Comparison of ENCODE assay signal across 19 mouse cellular contexts in genomic region chr2:63920997-63921396, GRCm38 (mm10).
DNase-seq lines count a peak whose midpoint lies in the region; ATAC-seq and TF ChIP-seq lines count a peak whose summit lies in the region.
"Had no signal": no experiment of that assay in that cellular context is flagged by ENCODE, and none has a peak within 500 bp of the region (broad histone marks: within the 10 kb centered on the region; RNA-seq: fewer than 3 reads in every experiment).

No protein-coding gene starts in this region.

- TF ChIP-seq EP300 in stomach, postnatal 0 days (optimal IDR thresholded peaks at IDR 0.05) = no peak

- H3K9me3 ChIP-seq in intestine, embryonic 15.5 days = no peaks in the 10 kb centered on the region
- no peaks in the 10 kb centered on the region for H3K9me3 ChIP-seq in intestine, postnatal 0 days (ENCODE audit: control insufficient read depth)
- H3K9me3 ChIP-seq in stomach, embryonic 14.5 days (ENCODE audit: control insufficient read depth, low read depth, low read length) = no peaks in the 10 kb centered on the region
- H3K9me3 ChIP-seq in stomach, postnatal 0 days (ENCODE audit: control insufficient read depth, low read length) = no peaks in the 10 kb centered on the region
- no peaks in the 10 kb centered on the region for H3K9me3 ChIP-seq in embryonic facial prominence, embryonic 15.5 days (replicated peaks)
- H3K9me3 ChIP-seq: forebrain, embryonic 12.5 days; G1E had no signal

- no peaks in the 10 kb centered on the region for H3K36me3 ChIP-seq in intestine, embryonic 15.5 days
- H3K36me3 ChIP-seq in intestine, postnatal 0 days (ENCODE audit: control insufficient read depth, insufficient read depth) = no peaks in the 10 kb centered on the region
- H3K36me3 ChIP-seq in stomach, embryonic 14.5 days (ENCODE audit: control insufficient read depth, insufficient read depth, low read length) = no peaks in the 10 kb centered on the region
- H3K36me3 ChIP-seq in stomach, postnatal 0 days (ENCODE audit: control insufficient read depth, insufficient read depth, low read length) = no peaks in the 10 kb centered on the region
- no peaks in the 10 kb centered on the region for H3K36me3 ChIP-seq in embryonic facial prominence, embryonic 15.5 days
- H3K36me3 ChIP-seq: forebrain, embryonic 12.5 days; G1E had no signal

- no peaks in the 10 kb centered on the region for H3K4me1 ChIP-seq in intestine, embryonic 15.5 days (replicated peaks)
- H3K4me1 ChIP-seq in intestine, postnatal 0 days (replicated peaks; ENCODE audit: control insufficient read depth, insufficient read depth, low read length) = no peaks in the 10 kb centered on the region
- no peaks in the 10 kb centered on the region for H3K4me1 ChIP-seq in stomach, embryonic 14.5 days (ENCODE audit: control insufficient read depth, insufficient read depth, low read length)
- no peaks in the 10 kb centered on the region for H3K4me1 ChIP-seq in stomach, postnatal 0 days (replicated peaks; ENCODE audit: control insufficient read depth, insufficient read depth)
- H3K4me1 ChIP-seq in embryonic facial prominence, embryonic 15.5 days = no peaks in the 10 kb centered on the region

- H3K4me3 ChIP-seq in intestine, embryonic 15.5 days (replicated peaks) = no peak overlapping the region
- no peak overlapping the region for H3K4me3 ChIP-seq in intestine, postnatal 0 days (ENCODE audit: low read depth, low read length)
- no peak overlapping the region for H3K4me3 ChIP-seq in stomach, embryonic 14.5 days (ENCODE audit: low read depth, low read length)
- H3K4me3 ChIP-seq in stomach, postnatal 0 days (ENCODE audit: low read depth, low read length) = no peak overlapping the region
- no peak overlapping the region for H3K4me3 ChIP-seq in embryonic facial prominence, embryonic 15.5 days (replicated peaks)
- H3K4me3 ChIP-seq: forebrain, embryonic 12.5 days had no signal

- TF ChIP-seq CTCF in intestine, postnatal 0 days (IDR thresholded peaks at IDR 0.05; ENCODE audit: low read depth) = no peak
- no peak for TF ChIP-seq CTCF in stomach, postnatal 0 days (IDR thresholded peaks at IDR 0.05; ENCODE audit: low read depth)

- 30% methylated on average over 3 of the region's 3 CpGs for WGBS in intestine, embryonic 15.5 days
- WGBS in intestine, postnatal 0 days = 22% methylated on average over 3 of the region's 3 CpGs
- WGBS in stomach, embryonic 14.5 days = 26% methylated on average over 3 of the region's 3 CpGs
- WGBS in stomach, postnatal 0 days = 25% methylated on average over 3 of the region's 3 CpGs
- WGBS in embryonic facial prominence, embryonic 15.5 days = 20% methylated on average over 3 of the region's 3 CpGs

- H3K27ac ChIP-seq in intestine, embryonic 15.5 days = no peak overlapping the region
- no peak overlapping the region for H3K27ac ChIP-seq in intestine, postnatal 0 days (ENCODE audit: low read depth, low read length)
- H3K27ac ChIP-seq in stomach, embryonic 14.5 days (ENCODE audit: low read length) = no peak overlapping the region
- H3K27ac ChIP-seq in stomach, postnatal 0 days (replicated peaks) = no peak overlapping the region
- no peak overlapping the region for H3K27ac ChIP-seq in embryonic facial prominence, embryonic 15.5 days (replicated peaks)
- H3K27ac ChIP-seq: forebrain, embryonic 12.5 days; liver, embryonic 14.5 days had no signal

- DNase-seq in stomach, postnatal 0 days (ENCODE audit: low spot score) = no peak
- DNase-seq in adrenal gland, adult 18-20 months (ENCODE audit: low spot score in 2 of 2) = no peak
- DNase-seq in B cell, adult 2 months = no peak
- no peak for DNase-seq in heart, adult 11 months
- DNase-seq: adrenal gland, postnatal 10 days; cerebellum, adult 8-10 months; heart, adult 18-20 months; kidney, postnatal 25 days; lung, postnatal 10 days; right cerebral cortex, postnatal 4 days; thymus, adult 2 months had no signal

- H3K27me3 ChIP-seq in intestine, embryonic 15.5 days (replicated peaks) = no peaks in the 10 kb centered on the region
- no peaks in the 10 kb centered on the region for H3K27me3 ChIP-seq in intestine, postnatal 0 days (replicated peaks; ENCODE audit: control insufficient read depth, insufficient read depth, low read length)
- H3K27me3 ChIP-seq in stomach, embryonic 14.5 days (ENCODE audit: control insufficient read depth, insufficient read depth, low read length) = no peaks in the 10 kb centered on the region
- H3K27me3 ChIP-seq in stomach, postnatal 0 days (ENCODE audit: control insufficient read depth, insufficient read depth, low read length) = no peaks in the 10 kb centered on the region
- no peaks in the 10 kb centered on the region for H3K27me3 ChIP-seq in embryonic facial prominence, embryonic 15.5 days
- H3K27me3 ChIP-seq: forebrain, embryonic 12.5 days had no signal

- H3K9ac ChIP-seq in intestine, embryonic 15.5 days = no peak overlapping the region
- no peak overlapping the region for H3K9ac ChIP-seq in intestine, postnatal 0 days (ENCODE audit: low read depth, low read length)
- H3K9ac ChIP-seq in stomach, embryonic 14.5 days (replicated peaks; ENCODE audit: low read depth, low read length) = no peak overlapping the region
- H3K9ac ChIP-seq in stomach, postnatal 0 days (ENCODE audit: low read length) = no peak overlapping the region
- no peak overlapping the region for H3K9ac ChIP-seq in embryonic facial prominence, embryonic 15.5 days
- H3K9ac ChIP-seq: forebrain, embryonic 12.5 days; liver, embryonic 14.5 days had no signal

- peak; percentile 81 for ATAC-seq in intestine, embryonic 15.5 days
- no peak for ATAC-seq in intestine, postnatal 0 days
- peak; percentile 53; the same call in 1 of the 2 replicates for ATAC-seq in stomach, embryonic 14.5 days (ENCODE audit: insufficient number of reproducible peaks, insufficient read depth, low FRiP score, low read depth)
- no peak for ATAC-seq in stomach, postnatal 0 days (ENCODE audit: low FRiP score, low TSS enrichment)
- peak; percentile 65; the same call in 1 of the 2 replicates for ATAC-seq in embryonic facial prominence, embryonic 15.5 days (ENCODE audit: insufficient number of reproducible peaks, low FRiP score, low TSS enrichment, low read depth)
- ATAC-seq: inflammation-experienced regulatory T-cells, adult 6 months had no signal

- no peak overlapping the region for H3K4me2 ChIP-seq in intestine, embryonic 15.5 days (replicated peaks)
- no peak overlapping the region for H3K4me2 ChIP-seq in intestine, postnatal 0 days (replicated peaks; ENCODE audit: low read depth)
- H3K4me2 ChIP-seq in stomach, embryonic 14.5 days (replicated peaks; ENCODE audit: low read depth, low read length) = no peak overlapping the region
- H3K4me2 ChIP-seq in stomach, postnatal 0 days (replicated peaks; ENCODE audit: low read depth) = no peak overlapping the region
- H3K4me2 ChIP-seq in embryonic facial prominence, embryonic 15.5 days (replicated peaks) = no peak overlapping the region
- H3K4me2 ChIP-seq: forebrain, embryonic 12.5 days had no signal

Comparison
In these comparisons a context has a peak if more than half of its experiments do, and no peak if none do; other contexts are left out.
1. ATAC-seq: peak in intestine, embryonic 15.5 days (single experiment), stomach, embryonic 14.5 days (single experiment) and embryonic facial prominence, embryonic 15.5 days (single experiment); none in intestine, postnatal 0 days (single experiment) and stomach, postnatal 0 days (single experiment).